34 mouse cellular contexts compared by ENCODE assay signal in genomic region chr5:31902144-31902543, GRCm38 (mm10).
"Had no signal": no experiment of that assay in that cellular context is flagged by ENCODE, and none has a peak within 500 bp of the region (broad histone marks: within the 10 kb centered on the region; RNA-seq: fewer than 3 reads in every experiment).

No protein-coding gene starts in this region.

- DNase-seq: heart, postnatal 10 days; heart, postnatal 14 days; heart, postnatal 36 days; heart, postnatal 4 days; kidney, adult 11 months; kidney, adult 18-20 months; kidney, adult 2 months; kidney, adult 8-10 months; kidney, adult 9 months; kidney, postnatal 10 days; kidney, postnatal 14 days; kidney, postnatal 25 days; kidney, postnatal 36 days; kidney, postnatal 4 days; layer of hippocampus, adult 9-11 months; layer of hippocampus, postnatal 36 days had no signal

- H3K36me3 ChIP-seq: heart, embryonic 12.5 days; heart, embryonic 13.5 days; heart, embryonic 15.5 days; hindbrain, embryonic 10.5 days; hindbrain, embryonic 12.5 days; hindbrain, embryonic 13.5 days; hindbrain, embryonic 15.5 days; intestine, embryonic 15.5 days; kidney, embryonic 15.5 days had no signal

- H3K9me3 ChIP-seq: heart, embryonic 12.5 days; heart, embryonic 13.5 days; heart, embryonic 15.5 days; hindbrain, embryonic 10.5 days; hindbrain, embryonic 12.5 days; hindbrain, embryonic 13.5 days; hindbrain, embryonic 15.5 days; intestine, embryonic 15.5 days; kidney, embryonic 15.5 days had no signal

- H3K4me3 ChIP-seq: heart, embryonic 12.5 days; heart, embryonic 13.5 days; heart, embryonic 15.5 days; hindbrain, embryonic 10.5 days; hindbrain, embryonic 12.5 days; hindbrain, embryonic 13.5 days; hindbrain, embryonic 15.5 days; intestine, embryonic 15.5 days; kidney, embryonic 15.5 days; layer of hippocampus, adult 2 months; left cerebral cortex, adult 2 months had no signal

- ATAC-seq: hindbrain, embryonic 16.5 days; hindbrain, postnatal 0 days; inflammation-experienced regulatory T-cells, adult 6 months; intestine, embryonic 15.5 days; intestine, postnatal 0 days had no signal

- H3K4me1 ChIP-seq: hindbrain, embryonic 10.5 days; hindbrain, embryonic 12.5 days; hindbrain, embryonic 13.5 days; hindbrain, embryonic 15.5 days had no signal

- H3K27me3 ChIP-seq: heart, embryonic 12.5 days; heart, embryonic 13.5 days; heart, embryonic 15.5 days; hindbrain, embryonic 12.5 days; hindbrain, embryonic 13.5 days; hindbrain, embryonic 15.5 days; intestine, embryonic 15.5 days; kidney, embryonic 15.5 days had no signal

- H3K27ac ChIP-seq: heart, embryonic 13.5 days; heart, embryonic 15.5 days; hindbrain, embryonic 10.5 days; hindbrain, embryonic 12.5 days; hindbrain, embryonic 13.5 days; hindbrain, embryonic 14.5 days; hindbrain, embryonic 15.5 days; hindbrain, postnatal 0 days; intestine, embryonic 15.5 days; kidney, postnatal 0 days; layer of hippocampus, adult 2 months; left cerebral cortex, adult 2 months had no signal

- H3K4me2 ChIP-seq: heart, embryonic 11.5 days; heart, embryonic 12.5 days; heart, embryonic 13.5 days; heart, embryonic 15.5 days; hindbrain, embryonic 12.5 days; hindbrain, embryonic 13.5 days; hindbrain, embryonic 14.5 days; hindbrain, embryonic 15.5 days; intestine, embryonic 15.5 days; kidney, embryonic 15.5 days had no signal

- H3K9ac ChIP-seq: heart, embryonic 12.5 days; heart, embryonic 13.5 days; heart, embryonic 15.5 days; hindbrain, embryonic 12.5 days; hindbrain, embryonic 13.5 days; hindbrain, embryonic 14.5 days; hindbrain, embryonic 15.5 days; intestine, embryonic 15.5 days; kidney, embryonic 15.5 days had no signal
